Mouse (Mus musculus) thymus, adult 2 months (tissue): Measurements from ENCODE around the gene Olfr1337.
"Not testable (repeated sequence)": the region's sequence is repeated elsewhere in the genome, so short reads cannot be mapped to it uniquely, and the experiment has no call there.

ENCODE experiments used
- CTCF ChIP-seq: fragments of 200-500 bp; IDR thresholded peaks from 2 replicates; pipeline ENCODE4 v1.5.1; 2012; ENCODE audit warnings: mild to moderate bottlenecking, control low read depth, low read length, moderate library complexity, borderline replicate concordance; ENCODE audit not compliant: control insufficient read depth, poor library complexity, insufficient read depth; ENCODE audit errors: extremely low read depth
- POLR2A ChIP-seq: fragments of 200-500 bp; IDR thresholded peaks from 2 replicates; pipeline ENCODE4 v1.6.1; 2012; ENCODE audit warnings: mild to moderate bottlenecking, low read length, control low read depth, moderate library complexity; ENCODE audit not compliant: control insufficient read depth, poor library complexity, insufficient read depth; ENCODE audit errors: extremely low read depth

- TF ChIP-seq CTCF, POLR2A: not testable (repeated sequence)
Observed at GRCm38 (mm10) chr4:118792796-118793195, 10.4 kb upstream of the Olfr1337 start.
